Mouse (Mus musculus): Measurements from ENCODE around the gene Asxl1.

DNA sequence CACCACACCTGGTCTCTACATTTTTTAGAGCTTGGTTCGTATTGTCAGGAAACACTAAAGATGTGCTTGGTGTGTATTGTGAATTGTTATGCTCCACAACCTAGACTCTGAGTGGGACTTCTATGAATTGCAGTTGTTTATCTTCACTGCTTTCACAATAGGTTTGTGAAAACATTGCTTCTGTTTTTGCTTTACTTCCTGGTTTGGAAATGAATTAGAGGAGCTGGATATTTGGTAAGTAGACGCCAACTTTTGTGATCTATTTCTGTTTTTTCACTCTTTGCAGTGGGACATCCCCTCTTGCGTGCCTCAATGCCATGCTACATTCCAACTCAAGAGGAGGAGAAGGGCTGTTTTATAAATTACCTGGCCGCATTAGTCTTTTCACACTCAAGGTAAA is 11.2 kb downstream of the Asxl1 start:
- TF ChIP-seq CTCF (IDR thresholded peaks at IDR 0.05; ENCODE audit: insufficient read depth, low read length): no peak
- no peak for TF ChIP-seq POLR2A (IDR thresholded peaks at IDR 0.05; ENCODE audit: borderline replicate concordance, extremely low read depth, low read depth, low read length)
